ENCODE assay signal across 28 mouse cellular contexts in the genomic region with DNA sequence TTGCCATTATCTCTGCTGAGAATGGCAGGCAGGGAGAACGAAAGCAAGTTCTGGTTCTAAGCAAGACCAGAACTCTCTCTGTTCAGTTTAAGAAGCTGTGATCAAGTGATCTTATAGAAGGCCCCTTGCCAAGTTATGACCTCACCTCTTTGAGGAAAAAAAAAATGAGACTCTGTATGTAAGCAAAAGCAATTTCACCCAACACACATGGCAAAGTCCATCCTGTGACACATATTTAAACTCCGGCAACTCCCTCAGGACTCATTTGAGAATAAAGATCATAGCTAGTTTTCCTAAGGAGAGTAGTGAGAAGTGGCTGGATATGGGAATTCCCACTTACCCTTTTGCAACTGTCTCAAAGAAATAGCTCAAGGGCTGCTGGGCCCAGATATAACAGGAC. TPM values are rescaled to one million over a fixed set of nuclear protein-coding genes. Genes with fewer than 3 reads are reported as not detected.
DNase-seq lines count a peak whose midpoint lies in the region; ATAC-seq and TF ChIP-seq lines count a peak whose summit lies in the region.
"Had no signal": no experiment of that assay in that cellular context is flagged by ENCODE, and none has a peak within 500 bp of the region (broad histone marks: within the 10 kb centered on the region; RNA-seq: fewer than 3 reads in every experiment).

No protein-coding gene starts in this region.

- H3K4me1 ChIP-seq in heart, embryonic 12.5 days (replicated peaks) = peaks cover 19% of the 10 kb centered on the region
- H3K4me1 ChIP-seq in heart, embryonic 10.5 days = peaks cover 11% of the 10 kb centered on the region
- H3K4me1 ChIP-seq in lung, embryonic 16.5 days (replicated peaks; ENCODE audit: control insufficient read depth, insufficient read depth, low read length) = peaks cover 19% of the 10 kb centered on the region
- H3K4me1 ChIP-seq in stomach, postnatal 0 days (replicated peaks; ENCODE audit: control insufficient read depth, insufficient read depth) = peaks cover 4% of the 10 kb centered on the region; the same call in 1 of the 2 replicates
- H3K4me1 ChIP-seq: forebrain, embryonic 12.5 days; hindbrain, embryonic 15.5 days; midbrain, embryonic 13.5 days had no signal

- WGBS in heart, embryonic 12.5 days = 66% methylated on average over 2 of the region's 2 CpGs
- WGBS in heart, embryonic 10.5 days = 75% methylated on average over 2 of the region's 2 CpGs
- 43% methylated on average over 2 of the region's 2 CpGs for WGBS in lung, embryonic 16.5 days
- 41% methylated on average over 2 of the region's 2 CpGs for WGBS in stomach, postnatal 0 days

- no peak overlapping the region for H3K9ac ChIP-seq in heart, embryonic 12.5 days
- no peak overlapping the region for H3K9ac ChIP-seq in lung, embryonic 16.5 days (ENCODE audit: low read length)
- H3K9ac ChIP-seq in stomach, postnatal 0 days (ENCODE audit: low read length) = no peak overlapping the region
- H3K9ac ChIP-seq: forebrain, embryonic 12.5 days; hindbrain, embryonic 15.5 days; kidney, embryonic 15.5 days; lung, embryonic 15.5 days; midbrain, embryonic 13.5 days had no signal

- no peak overlapping the region for H3K4me3 ChIP-seq in heart, embryonic 12.5 days
- no peak overlapping the region for H3K4me3 ChIP-seq in heart, embryonic 10.5 days
- H3K4me3 ChIP-seq in lung, embryonic 16.5 days (ENCODE audit: low read length) = no peak overlapping the region
- H3K4me3 ChIP-seq in stomach, postnatal 0 days (ENCODE audit: low read depth, low read length) = no peak overlapping the region
- H3K4me3 ChIP-seq: forebrain, embryonic 12.5 days; hindbrain, embryonic 15.5 days; kidney, embryonic 15.5 days; lung, embryonic 15.5 days; megakaryocyte, embryonic 14.5 days; midbrain, embryonic 13.5 days had no signal

- H3K9me3 ChIP-seq in heart, embryonic 12.5 days (replicated peaks) = no peaks in the 10 kb centered on the region
- H3K9me3 ChIP-seq in heart, embryonic 10.5 days = no peaks in the 10 kb centered on the region
- H3K9me3 ChIP-seq in lung, embryonic 16.5 days (ENCODE audit: control insufficient read depth, low read length) = no peaks in the 10 kb centered on the region
- no peaks in the 10 kb centered on the region for H3K9me3 ChIP-seq in stomach, postnatal 0 days (ENCODE audit: control insufficient read depth, low read length)
- H3K9me3 ChIP-seq: forebrain, embryonic 12.5 days; hindbrain, embryonic 15.5 days; kidney, embryonic 15.5 days; lung, embryonic 15.5 days; megakaryocyte, embryonic 14.5 days; midbrain, embryonic 13.5 days had no signal

- H3K27me3 ChIP-seq in heart, embryonic 12.5 days (replicated peaks) = no peaks in the 10 kb centered on the region
- no peaks in the 10 kb centered on the region for H3K27me3 ChIP-seq in heart, embryonic 10.5 days (ENCODE audit: insufficient read depth, poor library complexity, severe bottlenecking)
- no peaks in the 10 kb centered on the region for H3K27me3 ChIP-seq in lung, embryonic 16.5 days (ENCODE audit: control insufficient read depth, insufficient read depth, low read depth, low read length)
- H3K27me3 ChIP-seq in stomach, postnatal 0 days (ENCODE audit: control insufficient read depth, insufficient read depth, low read length) = no peaks in the 10 kb centered on the region
- H3K27me3 ChIP-seq: forebrain, embryonic 12.5 days; hindbrain, embryonic 15.5 days; kidney, embryonic 15.5 days; lung, embryonic 15.5 days; megakaryocyte, embryonic 14.5 days; midbrain, embryonic 13.5 days had no signal

- H3K36me3 ChIP-seq in heart, embryonic 12.5 days = no peaks in the 10 kb centered on the region
- no peaks in the 10 kb centered on the region for H3K36me3 ChIP-seq in heart, embryonic 10.5 days
- no peaks in the 10 kb centered on the region for H3K36me3 ChIP-seq in lung, embryonic 16.5 days (ENCODE audit: control insufficient read depth, insufficient read depth, low read length)
- no peaks in the 10 kb centered on the region for H3K36me3 ChIP-seq in stomach, postnatal 0 days (ENCODE audit: control insufficient read depth, insufficient read depth, low read length)
- H3K36me3 ChIP-seq: forebrain, embryonic 12.5 days; hindbrain, embryonic 15.5 days; kidney, embryonic 15.5 days; lung, embryonic 15.5 days; midbrain, embryonic 13.5 days had no signal

- no peak for ATAC-seq in heart, embryonic 12.5 days (ENCODE audit: insufficient number of reproducible peaks, low FRiP score)
- no peak for ATAC-seq in lung, embryonic 16.5 days (ENCODE audit: low read depth)
- peak; percentile 76 for ATAC-seq in stomach, postnatal 0 days (ENCODE audit: low FRiP score, low TSS enrichment)
- ATAC-seq in cerebellum, adult (ENCODE audit: insufficient number of reproducible peaks, low FRiP score, low TSS enrichment) = no peak
- ATAC-seq: midbrain, embryonic 13.5 days had no signal

- no peak overlapping the region for H3K4me2 ChIP-seq in heart, embryonic 12.5 days
- H3K4me2 ChIP-seq in lung, embryonic 16.5 days (ENCODE audit: low read depth, low read length) = no peak overlapping the region
- H3K4me2 ChIP-seq in stomach, postnatal 0 days (replicated peaks; ENCODE audit: low read depth) = no peak overlapping the region
- H3K4me2 ChIP-seq: forebrain, embryonic 12.5 days; hindbrain, embryonic 15.5 days; kidney, embryonic 15.5 days; liver, embryonic 11.5 days; lung, embryonic 15.5 days; midbrain, embryonic 13.5 days had no signal

- TF ChIP-seq EP300 in stomach, postnatal 0 days (optimal IDR thresholded peaks at IDR 0.05) = no peak

- H3K27ac ChIP-seq in heart, embryonic 12.5 days (ENCODE audit: poor library complexity, severe bottlenecking) = peak overlapping the region; percentile 43; the same call in 1 of the 2 replicates
- no peak overlapping the region for H3K27ac ChIP-seq in heart, embryonic 10.5 days
- peak overlapping the region; percentile 59 for H3K27ac ChIP-seq in lung, embryonic 16.5 days (ENCODE audit: low read length)
- peak overlapping the region; percentile 69 for H3K27ac ChIP-seq in stomach, postnatal 0 days (replicated peaks)
- H3K27ac ChIP-seq: forebrain, embryonic 12.5 days; hindbrain, embryonic 15.5 days; midbrain, embryonic 13.5 days had no signal

- no peak for DNase-seq in heart, embryonic 10.5 days (ENCODE audit: low spot score)
- DNase-seq in lung, postnatal 14 days = no peak
- peak; percentile 36 for DNase-seq in lung, postnatal 10 days
- no peak for DNase-seq in stomach, postnatal 0 days (ENCODE audit: low spot score)
- DNase-seq in spleen, postnatal 14 days (ENCODE audit: low spot score in 2 of 2) = no peak
- DNase-seq: adrenal gland, postnatal 36 days; cerebellum, adult 11 months; cerebellum, adult 9-11 months; gastrocnemius, postnatal 25 days; heart, adult 18-20 months; heart, postnatal 4 days; kidney, postnatal 4 days; right cerebral cortex, postnatal 14 days; spleen, adult 18-20 months; thymus, adult 2 months had no signal

- TF ChIP-seq CTCF in stomach, postnatal 0 days (IDR thresholded peaks at IDR 0.05; ENCODE audit: low read depth) = no peak

RNA-seq across cellular contexts. Expression of gene Agr2, which starts 14.9 kb away (rescaled TPM):
- 0.33 and 0.52 TPM in 2 replicates for polyA plus RNA-seq in heart, embryonic 12.5 days (2016; fragmentation: Nextera tagmentation; extraction: Ambion mirVana)
- not detected in 2 replicates for polyA plus RNA-seq in heart, embryonic 10.5 days (2016; fragmentation: Nextera tagmentation; extraction: Ambion mirVana)
- 6.9 and 11.0 TPM in 2 replicates for polyA plus RNA-seq in lung, embryonic 16.5 days (2015; fragmentation: Nextera tagmentation; extraction: Ambion mirVana)
- polyA plus RNA-seq in stomach, postnatal 0 days (2015; fragmentation: Nextera tagmentation; extraction: Ambion mirVana) = 1,362 and 1,533 TPM in 2 replicates
- polyA plus RNA-seq: embryonic facial prominence, embryonic 11.5 days; limb, embryonic 11.5 days; neural tube, embryonic 11.5 days had no signal

RNA-seq across cellular contexts. Expression of gene Tspan13, which starts 34.7 kb away (rescaled TPM):
- polyA plus RNA-seq in heart, embryonic 12.5 days (2016; fragmentation: Nextera tagmentation; extraction: Ambion mirVana) = 72.7 and 77.4 TPM in 2 replicates
- 72.7 and 75.8 TPM in 2 replicates for polyA plus RNA-seq in heart, embryonic 10.5 days (2016; fragmentation: Nextera tagmentation; extraction: Ambion mirVana)
- polyA plus RNA-seq in lung, embryonic 16.5 days (2015; fragmentation: Nextera tagmentation; extraction: Ambion mirVana) = 134 and 139 TPM in 2 replicates
- polyA plus RNA-seq in stomach, postnatal 0 days (2015; fragmentation: Nextera tagmentation; extraction: Ambion mirVana) = 121 and 129 TPM in 2 replicates

Comparison
In these comparisons a context has a peak if more than half of its experiments do, and no peak if none do; other contexts are left out.
1. RNA of gene Agr2, which starts 14.9 kb away (polyA plus RNA-seq): 1,362 to 1,533 TPM in stomach, postnatal 0 days; 6.9 to 11.0 TPM in lung, embryonic 16.5 days, 0.33 to 0.52 TPM in heart, embryonic 12.5 days and not detected in heart, embryonic 10.5 days; every median in the first group is over 100 times any median in the second.